Mouse (Mus musculus) ES-Bruce4 (cell line): ENCODE data around the gene Cd3e. TPM values are rescaled to one million over a fixed set of nuclear protein-coding genes. Genes with fewer than 3 reads are reported as not detected.

Source experiments
- H3K27ac ChIP-seq: 2 replicates; pipeline ENCODE4 v1.5.1; 2012; ENCODE audit warnings: low read length, inconsistent platforms; ENCODE audit not compliant: insufficient read depth
- H3K27me3 ChIP-seq: 2 replicates; pipeline ENCODE4 v1.6.1; 2012; ENCODE audit warnings: mild to moderate bottlenecking, low read length, inconsistent platforms; ENCODE audit not compliant: control insufficient read depth, poor library complexity, insufficient read depth, severe bottlenecking
- H3K36me3 ChIP-seq: 2 replicates; pipeline ENCODE4 v1.6.1; 2012; ENCODE audit warnings: inconsistent platforms, mild to moderate bottlenecking, low read length, moderate library complexity; ENCODE audit not compliant: control insufficient read depth, poor library complexity, insufficient read depth, severe bottlenecking
- H3K4me1 ChIP-seq: one replicate; pipeline ENCODE4 v1.8.1; 2011; ENCODE audit warnings: low read length; ENCODE audit not compliant: control insufficient read depth, insufficient read depth
- H3K4me3 ChIP-seq: 2 replicates; pipeline ENCODE4 v1.5.1; 2011; ENCODE audit warnings: low read depth, mild to moderate bottlenecking, low read length
- H3K9ac ChIP-seq: 2 replicates; pipeline ENCODE4 v1.6.1; 2012; ENCODE audit warnings: low read depth, mild to moderate bottlenecking, inconsistent platforms; ENCODE audit not compliant: poor library complexity, severe bottlenecking
- H3K9me3 ChIP-seq: replicated peaks from 2 replicates; pipeline ENCODE4 v1.6.1; 2012; ENCODE audit warnings: mild to moderate bottlenecking, low read length, inconsistent platforms; ENCODE audit not compliant: control insufficient read depth, poor library complexity, insufficient read depth, severe bottlenecking
- CTCF ChIP-seq: IDR thresholded peaks from one replicate; pipeline ENCODE4 v1.8.1; 2011; ENCODE audit warnings: low read depth, low read length
- EP300 ChIP-seq: IDR thresholded peaks from 2 replicates; pipeline ENCODE4 v1.6.1; 2011; ENCODE audit warnings: low read depth, low read length; ENCODE audit not compliant: insufficient read depth
- POLR2A ChIP-seq: IDR thresholded peaks from one replicate; pipeline ENCODE4 v1.8.1; 2011; ENCODE audit warnings: low read length; ENCODE audit not compliant: insufficient read depth
- polyA plus RNA-seq: library from polyadenylated mRNA; stranded (reverse); fragments of >200 nt; gene quantifications from 2 replicates; pipeline ENCODE4 v1.2.4, GENCODE M21; 2011; ENCODE audit warnings: low read depth; ENCODE audit not compliant: missing spikeins, insufficient read depth, insufficient read length

Gene Cd3e
- polyA plus RNA-seq, 1 experiment: not detected

DNA sequence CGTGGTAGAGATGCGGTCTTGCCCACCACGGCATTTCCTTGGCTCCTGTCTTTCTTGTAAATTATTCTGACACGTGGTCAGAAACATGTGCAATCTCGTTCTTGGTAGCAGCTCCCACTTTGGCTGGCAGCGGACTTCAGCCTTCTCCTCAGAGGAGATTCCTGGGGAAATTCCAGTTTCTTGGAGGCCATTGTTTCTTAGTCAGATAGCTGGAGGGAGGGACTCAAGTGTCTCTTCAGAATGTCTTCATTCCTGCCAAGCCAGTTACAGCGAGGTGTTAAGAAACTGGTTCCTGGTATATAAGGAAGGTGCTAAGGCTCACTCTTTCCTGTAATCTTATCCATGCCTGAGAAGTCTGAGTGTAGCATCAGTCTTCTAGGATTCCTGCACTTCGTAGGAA, 17.9 kb upstream of the Cd3e start:
- Histone ChIP-seq H3K9ac (no peak overlapping the region), H3K4me3 (no peak overlapping the region), H3K9me3 (no peaks in the 10 kb centered on the region), H3K4me1 (no peaks in the 10 kb centered on the region), H3K36me3 (no peaks in the 10 kb centered on the region), H3K27me3 (no peaks in the 10 kb centered on the region), H3K27ac (no peak overlapping the region)
- TF ChIP-seq CTCF: no peak
- TF ChIP-seq POLR2A: no peak
- TF ChIP-seq EP300: no peak

DNA sequence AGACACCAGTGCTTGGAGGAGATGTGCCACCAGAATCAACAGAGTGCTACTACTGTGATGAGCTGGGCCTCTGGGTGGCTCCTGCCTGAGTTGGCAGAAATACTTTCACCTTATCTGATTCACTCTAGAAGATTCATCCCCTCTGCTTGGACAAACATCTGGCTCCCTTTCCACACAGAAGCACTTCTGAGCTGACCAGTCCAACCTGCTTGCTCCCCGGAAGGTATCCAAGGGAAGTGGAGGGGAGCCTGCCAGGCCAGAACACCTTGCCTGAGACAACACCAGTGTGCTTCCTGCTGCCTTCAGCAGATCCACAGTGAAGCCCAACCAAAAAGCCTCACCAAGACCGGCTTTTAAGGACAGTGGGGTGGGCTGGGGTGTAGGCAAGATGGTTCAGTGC, 14.8 kb upstream of the Cd3e start:
- no peaks in the 10 kb centered on the region for H3K27me3 ChIP-seq
- H3K36me3 ChIP-seq: no peaks in the 10 kb centered on the region
- no peaks in the 10 kb centered on the region for H3K9me3 ChIP-seq
- no peaks in the 10 kb centered on the region for H3K4me1 ChIP-seq
- TF ChIP-seq POLR2A: no peak
- TF ChIP-seq EP300: no peak
- no peak for TF ChIP-seq CTCF
- no peak overlapping the region for H3K9ac ChIP-seq
- H3K4me3 ChIP-seq: no peak overlapping the region
- H3K27ac ChIP-seq: no peak overlapping the region

GRCm38 (mm10) chr9:45023638-45024037, 14.2 kb upstream of the Cd3e start:
- Histone ChIP-seq H3K36me3 (no peaks in the 10 kb centered on the region), H3K9me3 (no peaks in the 10 kb centered on the region), H3K4me3 (no peak overlapping the region), H3K27ac (no peak overlapping the region), H3K27me3 (no peaks in the 10 kb centered on the region), H3K4me1 (no peaks in the 10 kb centered on the region), H3K9ac (no peak overlapping the region)
- TF ChIP-seq CTCF (no peak), EP300 (no peak), POLR2A (no peak)

GRCm38 (mm10) chr9:45022800-45023199, 13.4 kb upstream of the Cd3e start:
- H3K9ac ChIP-seq: no peak overlapping the region
- no peak overlapping the region for H3K4me3 ChIP-seq
- no peaks in the 10 kb centered on the region for H3K36me3 ChIP-seq
- H3K27ac ChIP-seq: no peak overlapping the region
- peak; percentile 27 for TF ChIP-seq CTCF
- TF ChIP-seq POLR2A: no peak
- no peaks in the 10 kb centered on the region for H3K9me3 ChIP-seq
- H3K27me3 ChIP-seq: no peaks in the 10 kb centered on the region
- no peaks in the 10 kb centered on the region for H3K4me1 ChIP-seq

GRCm38 (mm10) chr9:45018031-45018430, 8.6 kb upstream of the Cd3e start:
- Histone ChIP-seq H3K9ac (no peak overlapping the region), H3K4me1 (no peaks in the 10 kb centered on the region), H3K27me3 (no peaks in the 10 kb centered on the region), H3K9me3 (no peaks in the 10 kb centered on the region), H3K27ac (no peak overlapping the region), H3K36me3 (no peaks in the 10 kb centered on the region), H3K4me3 (no peak overlapping the region)
- TF ChIP-seq CTCF: no peak

- Histone ChIP-seq H3K4me1 (no peaks in the 10 kb centered on the region), H3K27me3 (no peaks in the 10 kb centered on the region), H3K9ac (no peak overlapping the region), H3K9me3 (no peaks in the 10 kb centered on the region), H3K4me3 (no peak overlapping the region), H3K27ac (no peak overlapping the region), H3K36me3 (no peaks in the 10 kb centered on the region)
- TF ChIP-seq POLR2A (no peak), EP300 (no peak), CTCF (no peak)
Measured at GRCm38 (mm10) chr9:45015841-45016240, 6.4 kb upstream of the Cd3e start.
